Mouse (Mus musculus): ENCODE results near the gene Tmem216. TPM values are rescaled to one million over a fixed set of nuclear protein-coding genes. Genes with fewer than 3 reads are reported as not detected.

Gene Tmem216
- total RNA-seq, 2 experiments from 2014 or later, result 9.0 to 19.9 TPM

GRCm38 (mm10) chr19:10510759-10511330 lies 45.2 kb downstream of the Tmem216 start:
- ATAC-seq (replicated peaks; ENCODE audit: low FRiP score, low TSS enrichment, poor library complexity, severe bottlenecking), result no peak

GRCm38 (mm10) chr19:10502571-10502970 lies 53.5 kb downstream of the Tmem216 start:
- peak; percentile 84 for ATAC-seq (replicated peaks; ENCODE audit: low FRiP score, low TSS enrichment, poor library complexity, severe bottlenecking)

GRCm38 (mm10) chr19:10500581-10500980 lies 55.5 kb downstream of the Tmem216 start:
- no peak for ATAC-seq (replicated peaks; ENCODE audit: low FRiP score, low TSS enrichment, poor library complexity, severe bottlenecking)

DNA sequence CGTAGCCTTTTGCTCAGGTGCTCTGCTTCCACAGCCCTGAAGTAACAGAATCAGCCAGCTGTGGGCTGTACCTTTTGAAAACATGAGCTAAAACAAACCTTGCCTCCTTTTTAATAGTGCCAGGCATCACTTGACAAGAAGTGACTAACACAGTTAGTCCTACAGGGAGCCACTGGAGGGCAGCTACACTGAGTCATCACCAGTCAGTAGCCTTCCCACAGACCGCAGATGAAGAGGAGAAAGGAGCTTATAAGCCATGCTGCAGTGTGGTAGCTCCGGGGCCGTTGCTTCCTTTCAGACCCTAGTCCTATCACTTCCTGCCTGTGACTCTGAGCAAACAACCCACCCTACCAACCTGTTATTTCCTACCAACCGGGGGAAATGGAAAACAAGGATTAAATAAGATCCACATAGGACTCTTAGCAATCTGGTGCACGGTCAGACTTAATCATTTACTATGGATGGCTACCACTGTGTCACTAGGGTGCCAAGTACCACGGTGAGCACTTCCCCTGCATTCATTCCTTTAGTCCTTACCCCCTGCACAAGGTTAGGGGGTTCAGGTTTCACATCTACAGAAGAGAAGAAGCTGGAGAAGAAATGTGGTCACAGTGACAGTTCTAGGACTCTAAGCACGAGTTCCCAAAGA lies 58.4 kb downstream of the Tmem216 start:
- 0 out of 2 replicates have a peak, but pooled peaks have one; percentile 50 for ATAC-seq (replicated peaks; ENCODE audit: low FRiP score, low TSS enrichment, poor library complexity, severe bottlenecking)

- no peak for ATAC-seq (replicated peaks; ENCODE audit: low FRiP score, low TSS enrichment, poor library complexity, severe bottlenecking)
Measured at GRCm38 (mm10) chr19:10496976-10497375, 59.1 kb downstream of the Tmem216 start.

- ATAC-seq (replicated peaks; ENCODE audit: low FRiP score, low TSS enrichment, poor library complexity, severe bottlenecking), result no peak
Measured at GRCm38 (mm10) chr19:10495670-10496069, 60.4 kb downstream of the Tmem216 start.

- ATAC-seq (replicated peaks; ENCODE audit: low FRiP score, low TSS enrichment, poor library complexity, severe bottlenecking), result peak; percentile 72
Measured at GRCm38 (mm10) chr19:10486264-10486738, 69.7 kb downstream of the Tmem216 start.

Other genes starting within 250 kb of the Tmem216 start
- gene Syt7, start 167.1 kb downstream of the Tmem216 start, total RNA-seq (2014; fragmentation: Nextera tagmentation), result not detected in 2 replicates
- gene Syt7, start 167.1 kb downstream of the Tmem216 start, total RNA-seq (2017), result not detected in 2 replicates
- not detected in 2 replicates for gene Lrrc10b, start 98.8 kb downstream of the Tmem216 start, total RNA-seq (2014; fragmentation: Nextera tagmentation)
- gene Lrrc10b, start 98.8 kb downstream of the Tmem216 start, total RNA-seq (2017), result not detected in 2 replicates
- gene Ppp1r32, start 73.3 kb downstream of the Tmem216 start, total RNA-seq (2014; fragmentation: Nextera tagmentation), result 0.57 TPM in 1 of 2 replicates, not detected in the other
- not detected in 2 replicates for gene Ppp1r32, start 73.3 kb downstream of the Tmem216 start, total RNA-seq (2017)
- 98.2 and 112 TPM in 2 replicates for gene Cpsf7, start 31.0 kb downstream of the Tmem216 start, total RNA-seq (2014; fragmentation: Nextera tagmentation)
- 36.3 and 39.4 TPM in 2 replicates for gene Cpsf7, start 31.0 kb downstream of the Tmem216 start, total RNA-seq (2017)
- gene Sdhaf2, start 30.1 kb downstream of the Tmem216 start, total RNA-seq (2014; fragmentation: Nextera tagmentation), result 71.9 and 73.0 TPM in 2 replicates
- gene Sdhaf2, start 30.1 kb downstream of the Tmem216 start, total RNA-seq (2017), result 61.3 and 105 TPM in 2 replicates
- gene Cyb561a3, start 20.9 kb upstream of the Tmem216 start, total RNA-seq (2014; fragmentation: Nextera tagmentation), result 17.7 and 27.3 TPM in 2 replicates
- gene Cyb561a3, start 20.9 kb upstream of the Tmem216 start, total RNA-seq (2017), result 7.6 and 11.9 TPM in 2 replicates
- 24.4 and 51.9 TPM in 2 replicates for gene Tmem138, start 21.1 kb upstream of the Tmem216 start, total RNA-seq (2014; fragmentation: Nextera tagmentation)
- gene Tmem138, start 21.1 kb upstream of the Tmem216 start, total RNA-seq (2017), result 7.2 and 8.8 TPM in 2 replicates
- 229 and 288 TPM in 2 replicates for gene Ddb1, start 49.1 kb upstream of the Tmem216 start, total RNA-seq (2014; fragmentation: Nextera tagmentation)
- gene Ddb1, start 49.1 kb upstream of the Tmem216 start, total RNA-seq (2017), result 535 and 656 TPM in 2 replicates
- gene Tkfc, start 49.4 kb upstream of the Tmem216 start, total RNA-seq (2014; fragmentation: Nextera tagmentation), result 9.0 and 9.6 TPM in 2 replicates
- gene Tkfc, start 49.4 kb upstream of the Tmem216 start, total RNA-seq (2017), result 1.9 and 4.2 TPM in 2 replicates
- 0.90 and 0.99 TPM in 2 replicates for gene Vwce, start 78.0 kb upstream of the Tmem216 start, total RNA-seq (2014; fragmentation: Nextera tagmentation)
- not detected in 2 replicates for gene Vwce, start 78.0 kb upstream of the Tmem216 start, total RNA-seq (2017)
- not detected in 2 replicates for gene Pga5, start 121.8 kb upstream of the Tmem216 start, total RNA-seq (2014; fragmentation: Nextera tagmentation)
- not detected in 2 replicates for gene Pga5, start 121.8 kb upstream of the Tmem216 start, total RNA-seq (2017)
- 18.3 and 20.2 TPM in 2 replicates for gene Vps37c, start 132.5 kb upstream of the Tmem216 start, total RNA-seq (2014; fragmentation: Nextera tagmentation)
- 6.9 and 7.8 TPM in 2 replicates for gene Vps37c, start 132.5 kb upstream of the Tmem216 start, total RNA-seq (2017)
- gene Cd5, start 182.8 kb upstream of the Tmem216 start, total RNA-seq (2014; fragmentation: Nextera tagmentation), result 3.2 and 3.7 TPM in 2 replicates
- not detected in 2 replicates for gene Cd5, start 182.8 kb upstream of the Tmem216 start, total RNA-seq (2017)